Mouse (Mus musculus): ENCODE results near the gene Gm8281. TPM values are rescaled to one million over a fixed set of nuclear protein-coding genes. Genes with fewer than 3 reads are reported as not detected.
"Not testable (repeated sequence)": the region's sequence is repeated elsewhere in the genome, so short reads cannot be mapped to it uniquely, and the experiment has no call there.

Gene Gm8281
- under 1 TPM; 0.45 to 0.68 TPM for total RNA-seq (2021)
- long read RNA-seq, experiment 1, result 0 reads
- long read RNA-seq, experiment 2, result 0 reads

- not testable (repeated sequence) for DNase-seq (ENCODE audit: low spot score in 2 of 2)
These were observed at the start of gene Gm8281 for GRCm38 (mm10) chr14:5070611-5071490. Gene Gm8281, plus strand, starts transcription at chr14:5071040.

- not testable (repeated sequence) for DNase-seq (ENCODE audit: low spot score in 2 of 2)
These were observed 20.5 kb upstream of the Gm8281 start, which contains the start of gene 4930555G01Rik for GRCm38 (mm10) chr14:5050329-5050728. Gene 4930555G01Rik, plus strand, starts transcription at chr14:5050629.

- not testable (repeated sequence) for DNase-seq (ENCODE audit: low spot score in 2 of 2)
These were observed 60.4 kb downstream of the Gm8281 start, which contains the start of gene Gm8279 for GRCm38 (mm10) chr14:5131219-5131618. Gene Gm8279, plus strand, starts transcription at chr14:5131519.

Other genes with a start within 250 kb of the Gm8281 start
- not detected for gene Gm3269, start 232.9 kb upstream of the Gm8281 start, total RNA-seq (2021)
- gene Gm3264, start 215.5 kb upstream of the Gm8281 start, total RNA-seq (2021), result 1 to 10 TPM in 1 of 2 experiments, under 1 TPM in 1; 0.81 to 2.7 TPM
- gene Gm3278, start 178.6 kb upstream of the Gm8281 start, total RNA-seq (2021), result not detected
- gene Gm8297, start 87.1 kb upstream of the Gm8281 start, total RNA-seq (2021), result not detected
- not detected for gene Gm3298, start 55.1 kb upstream of the Gm8281 start, total RNA-seq (2021)
- not detected for gene 4930555G01Rik, start 20.4 kb upstream of the Gm8281 start, total RNA-seq (2021)
- not detected for gene Gm8279, start 60.5 kb downstream of the Gm8281 start, total RNA-seq (2021)
- not detected for gene Gm3317, start 93.5 kb downstream of the Gm8281 start, total RNA-seq (2021)
- not detected for gene Gm8271, start 114.8 kb downstream of the Gm8281 start, total RNA-seq (2021)
- under 1 TPM in 1 of 2 experiments, not detected in 1; 0.20 TPM for gene Gm3526, start 189.5 kb downstream of the Gm8281 start, total RNA-seq (2021)